Mouse (Mus musculus): ENCODE measurements around the gene Lpcat2. TPM values are rescaled to one million over a fixed set of nuclear protein-coding genes. Genes with fewer than 3 reads are reported as not detected.
A peak's percentile ranks its signal among the peaks of the same experiment; 100 is the strongest.

Lpcat2 gene
- polyA plus RNA-seq, 1 experiment from 2014 or later = 4.8 TPM

DNA sequence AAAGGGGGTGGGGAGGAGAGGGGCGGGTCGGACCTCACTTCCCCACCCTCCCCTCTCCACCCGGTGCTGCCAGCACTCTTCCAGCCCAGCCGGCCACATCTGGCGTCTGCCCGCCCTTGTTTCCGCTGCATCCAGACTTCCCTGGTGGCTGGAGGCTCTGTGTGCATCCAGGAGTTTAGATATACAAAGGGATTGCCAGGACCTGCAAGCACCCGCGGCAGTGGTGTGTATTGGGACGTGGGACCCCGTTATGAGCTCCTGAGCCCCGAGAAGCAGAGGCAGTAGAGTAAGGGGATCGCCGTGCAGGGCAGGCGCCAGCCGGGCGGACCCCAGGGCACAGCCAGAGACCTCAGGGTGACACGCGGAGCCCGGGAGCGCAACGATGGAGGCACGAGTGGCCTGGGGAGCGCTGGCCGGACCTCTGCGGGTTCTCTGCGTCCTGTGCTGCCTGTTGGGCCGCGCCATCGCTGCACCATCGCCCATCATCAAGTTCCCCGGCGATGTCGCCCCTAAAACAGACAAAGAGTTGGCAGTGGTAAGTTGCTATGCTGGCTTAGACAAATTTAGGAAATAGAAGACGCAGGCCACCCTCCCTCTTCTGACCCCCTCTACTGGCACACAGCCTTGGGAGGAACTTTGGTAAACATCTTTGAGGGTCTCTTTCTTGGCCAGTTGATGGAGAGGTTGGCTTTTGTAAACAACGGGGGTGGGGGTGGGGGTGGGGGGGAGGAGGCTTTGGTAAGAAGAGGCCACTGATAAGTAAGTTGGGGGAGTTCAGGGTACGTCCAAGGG is 27.7 kb upstream of the Lpcat2 start, which contains the start of gene Mmp2:
Gene Mmp2 (plus strand): TSS at position 49 of the 792 bp plus-strand sequence.
- H3K9me3 ChIP-seq (replicated peaks; ENCODE audit: control insufficient read depth, low read length) = no peaks in the 10 kb centered on the region
- H3K4me2 ChIP-seq (ENCODE audit: low read depth, low read length) = peak within 1 kb of the TSS; percentile 88
- DNase-seq (ENCODE audit: low spot score) (peak; percentile 84), ATAC-seq (replicated peaks; ENCODE audit: insufficient number of reproducible peaks, low FRiP score, low TSS enrichment, low read depth) (peak; percentile 79)
- peak within 1 kb of the TSS; percentile 68 for H3K4me3 ChIP-seq (ENCODE audit: low read depth, low read length)
- no peaks in the 10 kb centered on the region; the same call in 1 of the 2 replicates for H3K36me3 ChIP-seq (replicated peaks; ENCODE audit: control insufficient read depth, insufficient read depth, low read depth, low read length)
- H3K4me1 ChIP-seq (ENCODE audit: control insufficient read depth, insufficient read depth, low read length) = peaks cover 3% of the 10 kb centered on the region; the same call in 1 of the 2 replicates
- peak within 1 kb of the TSS; percentile 83 for H3K27ac ChIP-seq (replicated peaks; ENCODE audit: low read depth, low read length)
- H3K9ac ChIP-seq (replicated peaks; ENCODE audit: low read length) = peak within 1 kb of the TSS; percentile 91
- WGBS = under 1% methylated on average over 36 of the region's 37 CpGs
- no peaks in the 10 kb centered on the region for H3K27me3 ChIP-seq (ENCODE audit: control insufficient read depth, insufficient read depth, low read length)

- H3K4me2 ChIP-seq (ENCODE audit: low read depth, low read length) = peak overlapping the region; percentile 88
- no peaks in the 10 kb centered on the region; the same call in 1 of the 2 replicates for H3K36me3 ChIP-seq (replicated peaks; ENCODE audit: control insufficient read depth, insufficient read depth, low read depth, low read length)
- peak overlapping the region; percentile 91 for H3K9ac ChIP-seq (replicated peaks; ENCODE audit: low read length)
- H3K27me3 ChIP-seq (ENCODE audit: control insufficient read depth, insufficient read depth, low read length) = no peaks in the 10 kb centered on the region
- H3K27ac ChIP-seq (replicated peaks; ENCODE audit: low read depth, low read length) = no peak overlapping the region
- WGBS = 23% methylated on average over 15 of the region's 15 CpGs
- 0 out of 2 replicates have a peak, but pooled peaks have one; percentile 39 for ATAC-seq (replicated peaks; ENCODE audit: insufficient number of reproducible peaks, low FRiP score, low TSS enrichment, low read depth)
- no peaks in the 10 kb centered on the region for H3K9me3 ChIP-seq (replicated peaks; ENCODE audit: control insufficient read depth, low read length)
- peak overlapping the region; percentile 68 for H3K4me3 ChIP-seq (ENCODE audit: low read depth, low read length)
- H3K4me1 ChIP-seq (ENCODE audit: control insufficient read depth, insufficient read depth, low read length) = peaks cover 3% of the 10 kb centered on the region; the same call in 1 of the 2 replicates
- peak; percentile 42 for DNase-seq (ENCODE audit: low spot score)
Observed at GRCm38 (mm10) chr8:92828251-92828743, 26.8 kb upstream of the Lpcat2 start.

- WGBS = 55% methylated on average over 5 of the region's 5 CpGs
- Histone ChIP-seq H3K27ac (replicated peaks; ENCODE audit: low read depth, low read length) (no peak overlapping the region), H3K4me2 (ENCODE audit: low read depth, low read length) (no peak overlapping the region), H3K36me3 (replicated peaks; ENCODE audit: control insufficient read depth, insufficient read depth, low read depth, low read length) (peaks cover 9% of the 10 kb centered on the region), H3K4me3 (ENCODE audit: low read depth, low read length) (no peak overlapping the region), H3K4me1 (ENCODE audit: control insufficient read depth, insufficient read depth, low read length) (no peaks in the 10 kb centered on the region), H3K27me3 (ENCODE audit: control insufficient read depth, insufficient read depth, low read length) (no peaks in the 10 kb centered on the region), H3K9me3 (replicated peaks; ENCODE audit: control insufficient read depth, low read length) (no peaks in the 10 kb centered on the region), H3K9ac (replicated peaks; ENCODE audit: low read length) (no peak overlapping the region)
- no peak for ATAC-seq (replicated peaks; ENCODE audit: insufficient number of reproducible peaks, low FRiP score, low TSS enrichment, low read depth)
- no peak for DNase-seq (ENCODE audit: low spot score)
Observed at GRCm38 (mm10) chr8:92834065-92834731, 20.9 kb upstream of the Lpcat2 start.

- ATAC-seq (replicated peaks; ENCODE audit: insufficient number of reproducible peaks, low FRiP score, low TSS enrichment, low read depth) (no peak), DNase-seq (ENCODE audit: low spot score) (peak; percentile 49)
- H3K9me3 ChIP-seq (replicated peaks; ENCODE audit: control insufficient read depth, low read length) = no peaks in the 10 kb centered on the region
- peaks cover 9% of the 10 kb centered on the region for H3K36me3 ChIP-seq (replicated peaks; ENCODE audit: control insufficient read depth, insufficient read depth, low read depth, low read length)
- no peaks in the 10 kb centered on the region for H3K4me1 ChIP-seq (ENCODE audit: control insufficient read depth, insufficient read depth, low read length)
- no peak overlapping the region for H3K4me2 ChIP-seq (ENCODE audit: low read depth, low read length)
- H3K9ac ChIP-seq (replicated peaks; ENCODE audit: low read length) = no peak overlapping the region
- no peaks in the 10 kb centered on the region for H3K27me3 ChIP-seq (ENCODE audit: control insufficient read depth, insufficient read depth, low read length)
- H3K4me3 ChIP-seq (ENCODE audit: low read depth, low read length) = no peak overlapping the region
- 81% methylated on average over 11 of the region's 11 CpGs for WGBS
- no peak overlapping the region for H3K27ac ChIP-seq (replicated peaks; ENCODE audit: low read depth, low read length)
Observed at GRCm38 (mm10) chr8:92834786-92835500, 20.2 kb upstream of the Lpcat2 start.

GRCm38 (mm10) chr8:92835901-92836300 is 19.2 kb upstream of the Lpcat2 start:
- no peak overlapping the region for H3K4me2 ChIP-seq (ENCODE audit: low read depth, low read length)
- H3K27ac ChIP-seq (replicated peaks; ENCODE audit: low read depth, low read length) = no peak overlapping the region
- peaks cover 12% of the 10 kb centered on the region for H3K36me3 ChIP-seq (replicated peaks; ENCODE audit: control insufficient read depth, insufficient read depth, low read depth, low read length)
- H3K27me3 ChIP-seq (ENCODE audit: control insufficient read depth, insufficient read depth, low read length) = no peaks in the 10 kb centered on the region
- H3K4me3 ChIP-seq (ENCODE audit: low read depth, low read length) = no peak overlapping the region
- ATAC-seq (replicated peaks; ENCODE audit: insufficient number of reproducible peaks, low FRiP score, low TSS enrichment, low read depth) (no peak), DNase-seq (ENCODE audit: low spot score) (no peak)
- H3K4me1 ChIP-seq (ENCODE audit: control insufficient read depth, insufficient read depth, low read length) = no peaks in the 10 kb centered on the region
- no peaks in the 10 kb centered on the region for H3K9me3 ChIP-seq (replicated peaks; ENCODE audit: control insufficient read depth, low read length)
- 92% methylated on average over 11 of the region's 11 CpGs for WGBS
- no peak overlapping the region for H3K9ac ChIP-seq (replicated peaks; ENCODE audit: low read length)

GRCm38 (mm10) chr8:92838616-92839015 is 16.5 kb upstream of the Lpcat2 start:
- Histone ChIP-seq H3K9ac (replicated peaks; ENCODE audit: low read length) (no peak overlapping the region), H3K27ac (replicated peaks; ENCODE audit: low read depth, low read length) (no peak overlapping the region), H3K27me3 (ENCODE audit: control insufficient read depth, insufficient read depth, low read length) (no peaks in the 10 kb centered on the region), H3K4me1 (ENCODE audit: control insufficient read depth, insufficient read depth, low read length) (no peaks in the 10 kb centered on the region), H3K4me3 (ENCODE audit: low read depth, low read length) (no peak overlapping the region), H3K36me3 (replicated peaks; ENCODE audit: control insufficient read depth, insufficient read depth, low read depth, low read length) (peaks cover 12% of the 10 kb centered on the region), H3K4me2 (ENCODE audit: low read depth, low read length) (no peak overlapping the region), H3K9me3 (replicated peaks; ENCODE audit: control insufficient read depth, low read length) (no peaks in the 10 kb centered on the region)
- WGBS = 83% methylated on average over 3 of the region's 3 CpGs
- no peak for DNase-seq (ENCODE audit: low spot score)
- ATAC-seq (replicated peaks; ENCODE audit: insufficient number of reproducible peaks, low FRiP score, low TSS enrichment, low read depth) = no peak

GRCm38 (mm10) chr8:92839161-92839560 is 16.0 kb upstream of the Lpcat2 start:
- DNase-seq (ENCODE audit: low spot score) = no peak
- H3K36me3 ChIP-seq (replicated peaks; ENCODE audit: control insufficient read depth, insufficient read depth, low read depth, low read length) = peaks cover 12% of the 10 kb centered on the region
- H3K4me2 ChIP-seq (ENCODE audit: low read depth, low read length) = no peak overlapping the region
- H3K4me1 ChIP-seq (ENCODE audit: control insufficient read depth, insufficient read depth, low read length) = no peaks in the 10 kb centered on the region
- no peak overlapping the region for H3K27ac ChIP-seq (replicated peaks; ENCODE audit: low read depth, low read length)
- no peaks in the 10 kb centered on the region for H3K27me3 ChIP-seq (ENCODE audit: control insufficient read depth, insufficient read depth, low read length)
- no peak overlapping the region for H3K4me3 ChIP-seq (ENCODE audit: low read depth, low read length)
- H3K9ac ChIP-seq (replicated peaks; ENCODE audit: low read length) = no peak overlapping the region
- WGBS = 96% methylated on average over 8 of the region's 8 CpGs
- no peaks in the 10 kb centered on the region for H3K9me3 ChIP-seq (replicated peaks; ENCODE audit: control insufficient read depth, low read length)
- ATAC-seq (replicated peaks; ENCODE audit: insufficient number of reproducible peaks, low FRiP score, low TSS enrichment, low read depth) = no peak

All from embryonic facial prominence, embryonic 11.5 days (tissue).